13 mouse cellular contexts compared by ENCODE assay signal in the genomic region with DNA sequence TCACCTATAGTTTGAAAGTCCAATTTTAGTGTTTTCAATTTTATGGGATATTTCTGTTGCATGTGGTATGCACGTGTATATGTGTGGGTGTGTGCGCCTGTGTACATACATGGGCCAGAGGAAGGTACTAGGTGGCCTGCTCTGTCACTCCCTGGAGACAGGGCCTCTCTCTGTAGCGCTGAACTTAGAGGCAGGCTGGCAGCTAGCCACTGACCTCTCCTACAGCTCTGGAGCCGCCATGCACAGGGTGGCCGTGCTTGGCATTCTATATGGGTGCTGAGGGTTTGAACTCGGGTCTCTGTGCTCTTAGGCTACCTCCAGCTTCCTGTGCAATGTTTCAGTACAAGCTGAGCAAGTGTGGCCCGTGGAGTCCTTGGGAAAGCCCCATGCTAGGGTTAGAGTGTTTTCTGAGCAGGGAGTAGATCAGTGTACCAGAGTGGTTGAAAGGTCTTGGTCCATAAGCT. TPM values are rescaled to one million over a fixed set of nuclear protein-coding genes. Genes with fewer than 3 reads are reported as not detected.
DNase-seq lines count a peak whose midpoint lies in the region; ATAC-seq and TF ChIP-seq lines count a peak whose summit lies in the region.
"Had no signal": no experiment of that assay in that cellular context is flagged by ENCODE, and none has a peak within 500 bp of the region (broad histone marks: within the 10 kb centered on the region; RNA-seq: fewer than 3 reads in every experiment).

No protein-coding gene starts in this region.

- 0 out of 2 replicates have a peak, but pooled peaks have one; percentile 38 for ATAC-seq in embryonic facial prominence, embryonic 11.5 days (replicated peaks; ENCODE audit: insufficient number of reproducible peaks, low FRiP score, low TSS enrichment, low read depth)
- ATAC-seq in intestine, embryonic 14.5 days (replicated peaks; ENCODE audit: low FRiP score, low TSS enrichment, low read depth), result peak; percentile 24; the same call in 1 of the 2 replicates
- ATAC-seq in intestine, postnatal 0 days, result no peak
- ATAC-seq in midbrain, embryonic 15.5 days (replicated peaks), result peak; percentile 18; the same call in 1 of the 2 replicates
- ATAC-seq in midbrain, embryonic 14.5 days (ENCODE audit: low FRiP score, low TSS enrichment), result no peak

- H3K9me3 ChIP-seq in embryonic facial prominence, embryonic 11.5 days (replicated peaks; ENCODE audit: control insufficient read depth, low read length), result no peaks in the 10 kb centered on the region
- H3K9me3 ChIP-seq in embryonic facial prominence, embryonic 10.5 days, result no peaks in the 10 kb centered on the region
- no peaks in the 10 kb centered on the region for H3K9me3 ChIP-seq in intestine, embryonic 14.5 days (ENCODE audit: control insufficient read depth, low read length)
- no peaks in the 10 kb centered on the region for H3K9me3 ChIP-seq in intestine, postnatal 0 days (ENCODE audit: control insufficient read depth)
- no peaks in the 10 kb centered on the region for H3K9me3 ChIP-seq in midbrain, embryonic 15.5 days
- no peaks in the 10 kb centered on the region for H3K9me3 ChIP-seq in midbrain, embryonic 14.5 days (ENCODE audit: control insufficient read depth, low read length)
- H3K9me3 ChIP-seq: heart, embryonic 13.5 days; limb, embryonic 10.5 days; limb, embryonic 15.5 days; liver, embryonic 13.5 days had no signal

- H3K36me3 ChIP-seq in embryonic facial prominence, embryonic 11.5 days (replicated peaks; ENCODE audit: control insufficient read depth, insufficient read depth, low read depth, low read length), result no peaks in the 10 kb centered on the region
- H3K36me3 ChIP-seq in embryonic facial prominence, embryonic 10.5 days (replicated peaks), result peaks cover 72% of the 10 kb centered on the region
- H3K36me3 ChIP-seq in intestine, embryonic 14.5 days (ENCODE audit: control insufficient read depth, insufficient read depth, low read length), result peaks cover 30% of the 10 kb centered on the region
- peaks cover 48% of the 10 kb centered on the region for H3K36me3 ChIP-seq in intestine, postnatal 0 days (ENCODE audit: control insufficient read depth, insufficient read depth)
- H3K36me3 ChIP-seq in midbrain, embryonic 15.5 days (replicated peaks), result 0 out of 2 replicates have a peak, but pooled peaks cover 14% of the 10 kb centered on the region
- peaks cover 37% of the 10 kb centered on the region for H3K36me3 ChIP-seq in midbrain, embryonic 14.5 days (ENCODE audit: control insufficient read depth, insufficient read depth, low read length)

- no peaks in the 10 kb centered on the region for H3K27me3 ChIP-seq in embryonic facial prominence, embryonic 11.5 days (ENCODE audit: control insufficient read depth, insufficient read depth, low read length)
- no peaks in the 10 kb centered on the region for H3K27me3 ChIP-seq in embryonic facial prominence, embryonic 10.5 days (replicated peaks; ENCODE audit: low read depth, poor library complexity, severe bottlenecking)
- H3K27me3 ChIP-seq in intestine, embryonic 14.5 days (replicated peaks; ENCODE audit: control insufficient read depth, insufficient read depth, low read length), result no peaks in the 10 kb centered on the region
- no peaks in the 10 kb centered on the region for H3K27me3 ChIP-seq in intestine, postnatal 0 days (replicated peaks; ENCODE audit: control insufficient read depth, insufficient read depth, low read length)
- H3K27me3 ChIP-seq in midbrain, embryonic 15.5 days (replicated peaks), result no peaks in the 10 kb centered on the region
- H3K27me3 ChIP-seq in midbrain, embryonic 14.5 days (ENCODE audit: control insufficient read depth, insufficient read depth, low read length), result no peaks in the 10 kb centered on the region
- H3K27me3 ChIP-seq: heart, embryonic 13.5 days; limb, embryonic 15.5 days; liver, embryonic 13.5 days had no signal

- H3K4me1 ChIP-seq in embryonic facial prominence, embryonic 11.5 days (ENCODE audit: control insufficient read depth, insufficient read depth, low read length), result no peaks in the 10 kb centered on the region
- no peaks in the 10 kb centered on the region for H3K4me1 ChIP-seq in embryonic facial prominence, embryonic 10.5 days
- H3K4me1 ChIP-seq in intestine, embryonic 14.5 days (replicated peaks; ENCODE audit: control insufficient read depth, insufficient read depth, low read length), result no peaks in the 10 kb centered on the region
- no peaks in the 10 kb centered on the region for H3K4me1 ChIP-seq in intestine, postnatal 0 days (replicated peaks; ENCODE audit: control insufficient read depth, insufficient read depth, low read length)
- no peaks in the 10 kb centered on the region for H3K4me1 ChIP-seq in midbrain, embryonic 15.5 days
- H3K4me1 ChIP-seq in midbrain, embryonic 14.5 days (ENCODE audit: control insufficient read depth, insufficient read depth, low read length), result no peaks in the 10 kb centered on the region
- H3K4me1 ChIP-seq: heart, embryonic 13.5 days; limb, embryonic 10.5 days; liver, embryonic 13.5 days had no signal

- H3K9ac ChIP-seq in embryonic facial prominence, embryonic 11.5 days (replicated peaks; ENCODE audit: low read length), result no peak overlapping the region
- H3K9ac ChIP-seq in intestine, embryonic 14.5 days (ENCODE audit: low read length), result no peak overlapping the region
- H3K9ac ChIP-seq in intestine, postnatal 0 days (ENCODE audit: low read depth, low read length), result no peak overlapping the region
- H3K9ac ChIP-seq in midbrain, embryonic 15.5 days, result no peak overlapping the region
- H3K9ac ChIP-seq in midbrain, embryonic 14.5 days (replicated peaks; ENCODE audit: low read length), result no peak overlapping the region
- H3K9ac ChIP-seq: heart, embryonic 13.5 days; limb, embryonic 15.5 days; liver, embryonic 13.5 days had no signal

- no peak for DNase-seq in embryonic facial prominence, embryonic 11.5 days (ENCODE audit: low spot score)
- no peak for DNase-seq in embryonic facial prominence, embryonic 10.5 days (ENCODE audit: low spot score)
- no peak for DNase-seq in intestine, embryonic 14.5 days (ENCODE audit: low spot score)
- DNase-seq in midbrain, embryonic 14.5 days, result no peak
- DNase-seq in adrenal gland, postnatal 14 days, result no peak
- no peak for DNase-seq in thymus, postnatal 36 days
- DNase-seq: liver, embryonic 13.5 days; right cerebral cortex, postnatal 25 days had no signal

- TF ChIP-seq CTCF in intestine, postnatal 0 days (IDR thresholded peaks at IDR 0.05; ENCODE audit: low read depth), result no peak

- no peak overlapping the region for H3K4me2 ChIP-seq in embryonic facial prominence, embryonic 11.5 days (ENCODE audit: low read depth, low read length)
- no peak overlapping the region for H3K4me2 ChIP-seq in intestine, embryonic 14.5 days (ENCODE audit: low read length)
- H3K4me2 ChIP-seq in intestine, postnatal 0 days (replicated peaks; ENCODE audit: low read depth), result no peak overlapping the region
- no peak overlapping the region for H3K4me2 ChIP-seq in midbrain, embryonic 15.5 days
- no peak overlapping the region for H3K4me2 ChIP-seq in midbrain, embryonic 14.5 days (ENCODE audit: low read length)
- H3K4me2 ChIP-seq: heart, embryonic 13.5 days; limb, embryonic 15.5 days; liver, embryonic 13.5 days had no signal

- 89% methylated on average over 7 of the region's 7 CpGs for WGBS in embryonic facial prominence, embryonic 11.5 days
- 92% methylated on average over 7 of the region's 7 CpGs for WGBS in embryonic facial prominence, embryonic 10.5 days
- WGBS in intestine, embryonic 14.5 days, result 91% methylated on average over 7 of the region's 7 CpGs
- 89% methylated on average over 7 of the region's 7 CpGs for WGBS in intestine, postnatal 0 days
- WGBS in midbrain, embryonic 15.5 days, result 89% methylated on average over 7 of the region's 7 CpGs
- WGBS in midbrain, embryonic 14.5 days, result 95% methylated on average over 7 of the region's 7 CpGs

- H3K27ac ChIP-seq in embryonic facial prominence, embryonic 11.5 days (replicated peaks; ENCODE audit: low read depth, low read length), result no peak overlapping the region
- no peak overlapping the region for H3K27ac ChIP-seq in embryonic facial prominence, embryonic 10.5 days (replicated peaks)
- no peak overlapping the region for H3K27ac ChIP-seq in intestine, embryonic 14.5 days (ENCODE audit: low read depth)
- H3K27ac ChIP-seq in intestine, postnatal 0 days (ENCODE audit: low read depth, low read length), result no peak overlapping the region
- no peak overlapping the region for H3K27ac ChIP-seq in midbrain, embryonic 15.5 days
- no peak overlapping the region for H3K27ac ChIP-seq in midbrain, embryonic 14.5 days (replicated peaks; ENCODE audit: low read depth, low read length)
- H3K27ac ChIP-seq: heart, embryonic 13.5 days; limb, embryonic 10.5 days; limb, embryonic 15.5 days; liver, embryonic 13.5 days had no signal

- no peak overlapping the region for H3K4me3 ChIP-seq in embryonic facial prominence, embryonic 11.5 days (ENCODE audit: low read depth, low read length)
- H3K4me3 ChIP-seq in embryonic facial prominence, embryonic 10.5 days, result no peak overlapping the region
- no peak overlapping the region for H3K4me3 ChIP-seq in intestine, embryonic 14.5 days (ENCODE audit: low read depth, low read length)
- no peak overlapping the region for H3K4me3 ChIP-seq in intestine, postnatal 0 days (ENCODE audit: low read depth, low read length)
- no peak overlapping the region for H3K4me3 ChIP-seq in midbrain, embryonic 15.5 days
- no peak overlapping the region for H3K4me3 ChIP-seq in midbrain, embryonic 14.5 days (replicated peaks; ENCODE audit: low read depth, low read length)
- H3K4me3 ChIP-seq: heart, embryonic 13.5 days; limb, embryonic 10.5 days; limb, embryonic 15.5 days; liver, embryonic 13.5 days had no signal

RNA-seq across cellular contexts. Expression of gene Ercc4, which starts 8.5 kb away (rescaled TPM):
- polyA plus RNA-seq in embryonic facial prominence, embryonic 11.5 days (2014; fragmentation: Nextera tagmentation; extraction: Ambion mirVana), result 12.4 and 12.6 TPM in 2 replicates
- 12.2 and 12.7 TPM in 2 replicates for polyA plus RNA-seq in embryonic facial prominence, embryonic 10.5 days (2016; fragmentation: Nextera tagmentation; extraction: Ambion mirVana)
- polyA plus RNA-seq in intestine, embryonic 14.5 days (2014; fragmentation: Nextera tagmentation; extraction: Ambion mirVana), result 13.1 and 14.9 TPM in 2 replicates
- 4.5 and 5.5 TPM in 2 replicates for polyA plus RNA-seq in intestine, postnatal 0 days (2015; fragmentation: Nextera tagmentation; extraction: Ambion mirVana)
- polyA plus RNA-seq in midbrain, embryonic 15.5 days (2015; fragmentation: Nextera tagmentation; extraction: Ambion mirVana), result 18.2 and 18.8 TPM in 2 replicates
- 14.5 and 18.6 TPM in 2 replicates for polyA plus RNA-seq in midbrain, embryonic 14.5 days (2014; fragmentation: Nextera tagmentation; extraction: Ambion mirVana)
- 14.1 and 17.9 TPM in 2 replicates for total RNA-seq in adrenal gland, postnatal 14 days (2021)

Comparison
In these comparisons a context has a peak if more than half of its experiments do, and no peak if none do; other contexts are left out.
1. ATAC-seq: peak in embryonic facial prominence, embryonic 11.5 days (single experiment), intestine, embryonic 14.5 days (single experiment) and midbrain, embryonic 15.5 days (single experiment); none in intestine, postnatal 0 days (single experiment) and midbrain, embryonic 14.5 days (single experiment).